Mouse (Mus musculus): ENCODE measurements at regions not wholly inside any gene's neighbourhood (a gene's known extent, or its start where the extent isn't known, plus 50 kb on each side); places are given as distances from the start of the nearest gene placed in this dataset.
"Not testable (repeated sequence)": the region's sequence is repeated elsewhere in the genome, so short reads cannot be mapped to it uniquely, and the experiment has no call there.

- TF ChIP-seq CTCF (IDR thresholded peaks at IDR 0.05; ENCODE audit: borderline replicate concordance, insufficient read depth, low read depth, low read length); POLR2A (IDR thresholded peaks at IDR 0.05; ENCODE audit: borderline replicate concordance, insufficient read depth, low read length): not testable (repeated sequence)
Measured at GRCm38 (mm10) chr4:131450296-131450695, 387.8 kb downstream of the Ptpru start.

Measured in cerebellum, adult 2 months (tissue).